Mouse (Mus musculus) bone marrow, adult 2 months (tissue): Measurements from ENCODE around the gene Pdia2.

Experiments used
- CTCF ChIP-seq: fragments of 200-500 bp; IDR thresholded peaks from 2 replicates; pipeline ENCODE4 v1.5.1; 2011; ENCODE audit warnings: low read length, control low read depth; ENCODE audit not compliant: control insufficient read depth, insufficient read depth
- POLR2A ChIP-seq: fragments of 200-500 bp; IDR thresholded peaks from 2 replicates; pipeline ENCODE4 v1.6.1; 2011; ENCODE audit warnings: low read depth, mild to moderate bottlenecking, control low read depth, low read length, borderline replicate concordance; ENCODE audit not compliant: control insufficient read depth

DNA sequence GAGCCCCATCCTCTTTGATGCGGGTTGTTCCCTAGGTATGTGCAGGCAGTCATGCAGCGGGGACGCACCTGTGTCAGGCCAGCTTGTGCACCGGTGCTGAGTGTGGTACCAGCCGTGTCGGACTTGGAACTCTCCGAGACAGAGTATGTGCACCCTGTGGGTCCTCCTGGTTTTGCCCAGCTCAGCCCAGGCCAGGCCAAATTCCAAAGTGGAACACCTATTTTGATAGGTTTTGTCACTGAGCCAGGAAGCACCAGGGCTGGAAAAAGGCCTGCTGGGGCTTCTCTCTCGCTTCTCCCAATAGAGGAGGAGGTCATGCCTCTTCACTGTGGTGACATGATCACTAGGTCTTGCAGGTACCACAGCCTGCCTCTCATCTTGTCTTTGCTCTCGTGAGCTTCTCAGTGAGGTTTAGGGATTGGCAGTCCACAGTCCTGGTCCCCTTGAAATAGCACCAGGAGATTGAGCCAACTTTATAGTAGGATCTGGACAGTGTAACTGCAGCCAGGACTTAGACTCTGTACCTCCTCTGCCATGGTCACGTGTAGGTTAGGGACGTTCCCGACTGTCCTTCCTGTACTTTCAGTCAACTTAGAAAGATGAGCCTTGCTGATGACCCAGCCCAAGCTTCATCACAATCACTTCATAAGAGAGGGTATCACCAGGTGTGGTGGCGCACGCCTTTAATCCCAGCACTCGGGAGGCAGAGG, 6.3 kb downstream of the Pdia2 start:
- TF ChIP-seq POLR2A (no peak), CTCF (no peak)
